Mouse (Mus musculus): ENCODE measurements at regions not wholly inside any gene's neighbourhood (a gene's known extent, or its start where the extent isn't known, plus 50 kb on each side); places are given as distances from the start of the nearest gene placed in this dataset.

DNA sequence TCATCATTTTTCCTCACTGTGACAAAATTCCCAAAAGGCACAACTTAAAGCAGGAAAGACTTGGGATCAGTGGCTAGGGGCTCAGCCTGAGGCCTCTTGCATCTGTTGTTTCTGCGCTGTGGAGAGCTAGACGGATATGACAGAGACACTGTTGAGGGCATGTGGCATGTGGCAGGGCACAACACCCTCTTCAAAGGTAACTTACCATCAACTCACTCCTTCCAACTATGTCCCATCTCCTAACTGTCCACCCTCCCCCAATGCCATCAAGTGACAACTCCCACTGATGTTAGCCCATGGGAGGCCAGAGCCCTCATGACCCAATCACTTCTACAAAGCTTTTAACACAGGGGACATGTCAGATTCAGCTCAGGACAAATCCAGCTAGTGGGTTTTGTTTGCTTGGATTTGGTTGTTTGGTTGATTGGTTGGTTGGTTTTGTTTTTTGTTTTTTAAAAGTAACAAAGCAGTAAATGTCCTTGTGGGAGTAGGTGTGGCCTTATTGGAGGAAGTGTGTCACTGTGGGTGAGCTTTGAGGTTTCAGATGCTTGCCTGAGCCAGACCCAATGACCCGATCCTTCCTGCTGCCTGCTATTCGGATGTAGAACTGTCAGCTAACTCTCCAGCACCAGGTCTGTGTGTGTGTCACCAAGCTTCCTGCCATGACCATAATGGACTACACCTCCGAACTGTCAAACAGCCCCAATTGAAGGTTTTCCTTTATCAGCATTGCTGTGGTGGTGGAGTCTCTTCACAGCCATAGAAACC is 53.2 kb upstream of the Lef1 start:
- DNase-seq: no peak

DNA sequence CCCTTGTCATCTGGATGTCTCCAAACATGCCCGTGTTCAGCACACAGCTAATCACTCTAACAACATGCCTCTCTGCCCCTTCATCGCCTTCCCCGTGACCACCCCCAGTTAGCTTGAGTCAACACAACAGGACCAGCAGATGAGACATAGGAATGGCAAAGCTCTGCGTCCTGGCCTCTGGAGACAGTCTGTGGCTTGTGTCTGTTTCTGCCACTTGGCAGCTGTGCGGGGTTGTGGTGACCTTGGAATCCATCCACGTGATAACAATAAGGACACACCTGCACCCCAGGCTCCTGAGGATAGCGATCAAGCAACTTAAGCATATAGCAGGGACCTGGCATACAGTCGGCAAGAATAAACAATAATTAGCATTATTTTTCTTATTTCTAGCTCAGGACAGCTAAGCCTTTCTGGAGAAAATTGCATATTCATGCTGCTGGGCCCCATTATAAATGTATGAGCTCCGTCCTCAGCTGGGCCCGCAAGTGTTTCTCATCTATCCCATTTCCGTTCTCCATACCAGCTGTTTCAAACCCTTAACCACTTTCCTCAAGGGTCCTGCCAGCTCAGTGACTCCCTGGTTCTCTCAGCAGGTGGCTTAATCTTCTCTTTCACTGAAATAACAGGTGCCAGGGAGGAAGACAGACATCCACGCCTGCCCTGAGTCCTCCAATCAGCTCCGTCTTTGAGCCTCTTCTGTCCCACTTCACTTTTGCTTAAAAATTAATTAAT is 55.9 kb upstream of the Lef1 start:
- no peak for DNase-seq

DNA sequence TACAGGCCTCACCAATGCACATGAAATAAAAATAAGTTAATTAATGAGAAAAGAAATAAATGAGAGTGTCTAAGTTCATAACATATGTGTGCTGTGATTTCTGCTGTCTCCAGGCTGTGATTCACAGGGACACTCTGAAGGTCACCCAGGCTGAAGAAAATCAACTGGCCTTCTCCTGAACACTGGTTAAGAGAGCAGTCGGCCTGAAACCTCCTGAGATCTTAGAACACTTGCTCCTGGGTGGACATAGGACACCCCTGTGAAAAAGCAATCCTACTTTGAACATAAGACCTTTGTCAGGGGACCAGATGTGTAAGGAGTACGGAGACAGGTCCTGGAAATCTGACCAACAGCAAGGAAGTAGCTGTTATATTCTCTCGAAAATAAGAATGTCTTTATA is 62.6 kb upstream of the Lef1 start:
- no peak for DNase-seq

DNA sequence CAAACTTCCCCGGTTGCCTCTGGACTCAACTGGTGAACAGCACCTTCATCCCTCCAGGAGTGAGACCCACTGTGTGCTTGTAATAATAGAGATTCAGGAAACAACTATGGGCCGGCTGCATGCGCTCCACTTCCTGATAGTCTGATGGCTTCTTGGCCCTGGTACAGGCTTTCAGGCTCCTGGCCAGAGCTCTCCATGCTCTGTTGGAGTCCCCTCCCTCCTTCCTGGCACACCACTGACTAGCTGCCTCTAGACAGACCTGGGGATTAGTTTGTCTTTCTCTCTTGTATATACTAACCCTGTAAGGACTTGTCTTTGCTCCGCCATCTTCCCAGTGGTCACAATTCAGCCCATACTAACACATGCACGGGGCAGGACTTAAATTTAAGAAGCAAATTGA is 63.9 kb upstream of the Lef1 start:
- DNase-seq: peak; percentile 28

DNA sequence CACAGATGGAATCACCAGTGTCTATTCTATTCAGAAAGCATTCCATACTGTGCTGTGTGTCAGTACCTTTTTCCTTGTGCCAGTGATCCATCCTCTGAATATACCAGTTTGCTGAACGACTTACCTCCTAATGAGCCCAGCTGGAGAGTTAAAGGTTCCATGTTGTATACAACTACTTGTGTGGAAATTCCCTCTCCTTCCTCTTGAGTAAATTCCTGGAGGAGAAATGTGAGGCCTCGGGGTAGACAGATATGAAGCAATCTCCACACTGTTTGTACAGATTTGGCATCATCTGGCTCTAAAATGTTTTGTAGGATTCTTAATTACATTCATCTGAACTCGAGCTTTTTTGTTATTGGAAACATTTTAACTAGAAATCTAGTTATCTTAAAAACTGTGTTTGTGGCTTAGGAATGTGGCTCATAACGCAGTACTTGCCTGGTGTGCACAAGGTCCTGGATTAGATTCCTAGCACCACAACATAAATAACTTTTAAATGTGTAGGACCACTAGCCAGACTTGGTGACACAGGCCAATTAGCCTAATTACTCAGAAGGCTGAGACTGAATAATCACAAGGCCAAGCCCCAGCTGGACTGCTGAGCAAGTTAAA is 70.0 kb upstream of the Lef1 start:
- DNase-seq: no peak

DNA sequence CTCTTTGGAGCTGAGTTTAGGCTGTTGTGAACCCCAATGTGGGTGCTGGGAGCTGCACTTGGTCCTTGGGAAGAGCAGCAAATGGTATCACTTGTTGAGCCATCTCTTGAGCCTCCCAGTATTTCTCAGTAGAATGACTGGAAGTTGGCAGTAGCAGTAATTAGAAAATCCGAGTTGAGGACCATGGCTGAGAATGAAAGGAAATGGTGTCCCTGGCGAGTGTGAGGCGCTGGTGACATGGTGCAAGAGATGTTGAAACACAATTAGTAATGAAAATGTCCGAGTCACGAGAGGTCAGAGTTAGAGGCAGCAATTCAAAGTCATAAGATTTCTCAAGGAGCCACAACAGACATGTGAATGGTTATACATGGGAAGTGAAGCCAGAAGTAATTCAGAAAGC is 73.2 kb upstream of the Lef1 start:
- DNase-seq: no peak

DNA sequence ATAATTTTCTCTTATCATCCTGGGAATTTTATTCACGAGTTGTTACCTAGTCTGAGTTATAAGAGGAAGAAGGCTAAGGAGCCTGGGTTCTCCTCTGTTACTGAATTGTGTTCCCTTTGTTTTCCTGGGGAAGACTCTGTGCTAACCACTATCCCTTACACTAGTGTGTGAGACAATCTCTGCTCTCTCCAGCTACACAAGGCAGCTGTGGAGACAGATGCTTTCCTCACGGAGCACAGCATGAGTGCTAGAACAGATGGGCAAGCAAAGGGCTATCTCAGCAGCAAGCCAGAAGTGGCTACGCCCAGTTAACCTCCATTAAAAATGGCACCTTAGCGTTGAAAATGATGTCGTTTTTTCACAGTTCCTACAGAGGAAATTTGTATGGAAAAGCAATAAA is 75.5 kb upstream of the Lef1 start:
- no peak for DNase-seq

DNA sequence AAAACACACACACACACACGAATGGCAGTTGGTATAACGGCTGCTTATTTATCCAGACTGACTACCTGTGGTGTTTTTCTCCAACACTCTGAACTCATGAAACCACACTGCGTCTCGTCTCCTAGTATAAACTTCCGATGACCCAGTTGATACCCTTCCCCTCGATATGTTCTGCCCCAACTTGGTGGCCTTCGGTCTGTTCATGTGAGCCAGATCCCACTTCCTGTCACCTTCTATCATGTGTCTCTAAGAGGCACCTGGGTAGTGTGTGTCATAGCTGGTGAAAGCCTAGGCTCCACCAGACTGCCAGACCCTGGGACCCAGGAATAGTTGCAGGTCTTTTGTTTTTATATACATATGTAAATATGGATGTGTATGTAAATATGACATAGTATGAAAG is 83.9 kb upstream of the Lef1 start:
- no peak for DNase-seq

DNA sequence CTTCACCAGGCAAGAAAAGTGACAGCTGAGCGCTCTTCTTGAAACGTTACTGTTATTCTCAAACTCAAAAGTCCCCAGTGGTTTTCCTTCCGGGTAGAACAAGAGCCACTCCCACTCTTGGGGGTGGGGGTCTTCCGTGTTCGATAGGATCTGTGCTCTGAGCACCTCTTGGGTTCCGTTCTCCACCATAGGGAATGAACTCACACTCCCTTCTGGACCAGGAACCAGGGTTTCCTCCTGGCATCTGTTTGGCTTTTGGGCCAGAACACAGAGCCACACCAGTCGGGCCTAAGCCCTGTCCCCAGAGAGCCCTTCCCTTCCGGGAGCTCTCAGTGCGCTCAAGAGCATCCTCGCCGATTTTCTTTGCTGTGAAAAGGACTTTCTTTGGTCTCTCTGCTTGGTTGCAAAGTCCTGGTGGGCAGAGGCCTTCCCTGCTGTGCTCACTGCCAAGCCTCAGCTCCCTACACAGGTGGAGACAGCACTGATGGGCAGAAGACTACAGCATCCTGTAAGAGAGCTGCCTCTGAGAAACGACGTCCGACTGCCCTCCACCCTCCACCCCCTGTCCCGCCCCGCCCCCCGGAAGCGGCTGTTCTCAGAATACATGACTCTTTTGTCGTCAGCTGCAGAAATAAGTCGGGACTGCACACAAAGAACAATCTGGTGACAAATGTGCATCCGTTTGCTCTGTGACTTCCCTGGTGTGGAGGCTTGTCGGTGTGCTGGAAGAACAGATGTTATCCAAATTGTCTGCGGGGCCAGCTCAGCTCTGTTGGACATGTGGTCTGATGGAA is 90.9 kb upstream of the Lef1 start:
- DNase-seq: peak; percentile 3

DNA sequence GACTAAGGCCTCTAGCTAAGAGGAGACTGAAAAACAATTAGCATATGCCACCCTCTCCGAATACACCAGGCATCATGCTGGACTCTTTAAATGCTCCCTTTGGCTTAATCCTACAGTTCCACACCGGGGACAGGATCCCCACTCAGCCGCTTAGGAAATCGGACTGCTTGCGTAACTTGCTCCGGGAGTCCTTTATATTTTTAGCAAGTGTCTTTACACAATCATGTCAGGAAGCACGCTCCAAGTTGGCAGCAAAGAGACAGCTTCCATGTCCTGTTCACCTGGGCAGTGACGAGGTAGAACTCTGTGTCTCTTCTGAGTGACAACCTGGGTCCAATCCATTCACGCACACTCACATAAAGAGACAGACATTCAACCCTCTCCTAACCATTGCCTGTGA is 92.4 kb upstream of the Lef1 start:
- no peak for DNase-seq

DNA sequence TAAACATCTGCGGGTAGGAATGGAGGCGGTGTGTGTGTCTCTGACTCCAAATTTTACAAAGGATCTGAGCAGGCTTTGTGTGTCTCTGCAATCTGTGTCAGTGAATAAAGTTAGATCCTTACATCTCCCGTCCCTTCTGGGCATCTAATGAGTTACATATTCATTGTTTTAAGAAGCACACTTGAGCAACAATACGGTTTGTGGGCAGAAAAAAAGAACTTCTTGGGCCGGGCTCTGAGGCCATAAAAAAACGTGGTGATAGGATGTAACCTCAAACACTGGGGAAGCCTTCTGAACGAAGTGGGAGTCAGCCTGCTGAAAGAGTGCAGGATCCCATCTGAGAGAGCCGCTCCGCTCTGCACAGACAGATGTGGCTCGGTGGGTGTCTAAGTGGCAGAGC is 94.2 kb upstream of the Lef1 start:
- DNase-seq: no peak

DNA sequence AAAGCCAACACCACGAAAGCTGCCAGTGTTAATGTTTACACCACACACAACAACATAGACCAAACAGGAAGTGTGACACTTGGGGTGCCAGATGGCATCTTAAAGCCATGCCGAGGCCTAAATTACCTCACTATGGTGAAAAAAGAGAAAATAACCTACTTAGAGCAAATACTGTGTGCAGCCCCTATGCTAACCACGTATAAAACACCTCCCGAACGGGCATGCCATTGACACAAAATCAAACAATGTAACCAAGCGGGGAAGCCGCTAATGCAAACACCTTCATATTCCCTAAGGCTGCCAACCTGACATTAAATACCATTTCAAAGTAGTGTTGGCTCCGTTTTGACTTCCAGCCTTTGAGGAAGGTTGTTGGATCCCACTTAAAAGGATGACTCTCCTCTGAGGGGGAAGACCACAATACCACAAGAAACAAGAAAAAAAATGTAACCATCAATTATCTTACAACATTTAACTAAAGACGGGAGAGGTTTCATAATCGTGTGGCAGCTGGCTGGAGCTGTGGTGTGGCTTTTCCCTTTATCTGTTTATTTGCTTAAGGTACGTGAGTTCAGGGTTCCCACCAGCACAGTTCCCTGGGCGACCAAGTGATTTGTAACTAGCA is 96.1 kb upstream of the Lef1 start:
- no peak for DNase-seq

DNA sequence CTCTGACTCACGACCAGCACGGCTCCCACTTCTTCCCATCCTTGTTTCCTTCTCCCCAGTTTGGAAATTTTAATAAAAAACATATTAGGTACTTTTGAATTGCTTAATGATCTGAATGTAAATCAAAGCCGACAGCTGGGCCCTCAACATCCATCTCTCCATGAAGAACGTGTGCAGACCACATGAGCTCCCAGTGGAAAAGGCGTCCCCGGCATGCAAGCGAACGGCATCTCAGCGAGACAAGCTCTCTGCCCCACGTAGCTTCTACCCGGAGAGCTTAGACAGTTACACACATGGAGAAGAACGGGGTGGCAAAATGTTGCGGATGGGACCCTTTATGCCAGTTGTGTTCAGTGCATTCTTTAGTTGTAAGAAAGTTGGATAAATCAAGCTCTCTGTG is 109.6 kb upstream of the Lef1 start:
- DNase-seq: no peak

DNA sequence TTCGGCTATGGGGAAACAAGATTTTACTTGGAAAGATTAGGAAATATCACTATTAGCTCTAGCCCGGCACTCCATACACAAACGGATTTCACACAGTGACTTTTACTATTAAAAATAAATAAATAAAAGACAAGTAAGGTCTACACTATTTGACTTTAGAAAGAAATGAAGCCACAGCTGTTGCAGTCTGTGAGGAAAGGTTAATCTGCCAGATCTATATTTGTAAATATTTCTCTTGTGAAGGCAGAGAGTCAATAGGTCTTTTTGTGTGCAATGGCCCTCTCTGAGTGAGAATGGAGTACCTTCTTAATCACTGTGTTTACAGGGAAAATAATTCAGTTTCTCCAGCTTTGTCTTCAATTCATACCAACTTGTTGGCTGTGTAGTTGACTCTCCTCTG is 110.0 kb upstream of the Lef1 start:
- no peak for DNase-seq

DNA sequence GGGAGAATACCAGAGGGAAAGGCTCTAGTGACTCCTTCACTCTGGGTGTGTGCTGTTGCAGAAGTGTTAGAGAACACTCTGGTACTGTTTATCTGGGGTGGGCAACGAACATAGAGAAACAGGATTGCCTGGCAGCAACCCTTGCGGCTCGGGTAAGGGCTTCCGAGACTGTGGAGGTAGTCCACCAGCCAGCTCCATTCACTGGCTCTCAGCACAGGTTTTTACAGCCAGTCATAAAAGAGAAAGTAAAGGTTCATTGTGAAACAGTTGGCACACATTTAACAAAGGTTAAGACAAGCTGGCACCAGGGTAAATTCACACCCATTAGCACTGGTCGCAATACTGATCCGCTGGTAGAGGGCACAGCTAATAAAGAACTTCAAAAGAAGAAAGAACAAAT is 110.5 kb upstream of the Lef1 start:
- no peak for DNase-seq

DNA sequence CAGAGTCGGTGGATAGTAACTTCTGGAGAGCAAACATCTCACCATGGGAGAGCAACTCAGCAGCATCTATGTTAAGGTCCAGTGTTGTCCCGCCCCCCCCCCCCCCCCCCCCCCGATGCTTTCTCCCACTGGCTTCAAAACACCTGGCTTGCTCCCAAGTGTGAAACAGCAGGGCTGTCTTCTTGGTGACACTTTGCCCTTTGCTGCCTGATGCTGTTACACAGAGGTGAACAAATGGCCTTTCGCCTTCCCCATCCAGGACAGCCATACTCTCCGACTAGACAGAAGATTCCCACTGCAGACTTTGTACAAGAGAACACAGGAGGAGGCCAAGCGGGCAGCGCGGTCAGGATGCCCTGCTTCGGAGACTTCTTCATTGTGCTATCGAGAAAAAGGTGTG is 111.8 kb upstream of the Lef1 start:
- DNase-seq: no peak

DNA sequence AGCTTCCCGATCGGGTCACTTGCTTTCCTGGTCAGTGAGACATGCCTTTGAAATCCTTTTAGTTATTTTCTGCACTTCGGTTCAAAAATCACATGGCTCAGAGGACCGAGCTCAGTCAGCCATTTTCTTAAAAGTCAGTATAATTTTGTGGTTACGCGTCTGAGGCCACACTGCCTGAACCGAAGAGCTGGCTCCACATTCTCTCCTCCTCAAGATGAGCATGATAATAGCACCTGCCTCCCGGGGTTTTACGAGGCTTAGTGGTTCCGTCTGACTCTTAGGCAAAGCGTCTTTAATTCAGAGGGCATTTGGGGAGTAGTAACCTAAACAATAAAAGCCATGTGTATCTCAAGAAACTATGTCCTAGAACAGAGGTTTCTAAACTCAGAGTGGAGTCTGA is 113.5 kb upstream of the Lef1 start:
- DNase-seq: no peak

DNA sequence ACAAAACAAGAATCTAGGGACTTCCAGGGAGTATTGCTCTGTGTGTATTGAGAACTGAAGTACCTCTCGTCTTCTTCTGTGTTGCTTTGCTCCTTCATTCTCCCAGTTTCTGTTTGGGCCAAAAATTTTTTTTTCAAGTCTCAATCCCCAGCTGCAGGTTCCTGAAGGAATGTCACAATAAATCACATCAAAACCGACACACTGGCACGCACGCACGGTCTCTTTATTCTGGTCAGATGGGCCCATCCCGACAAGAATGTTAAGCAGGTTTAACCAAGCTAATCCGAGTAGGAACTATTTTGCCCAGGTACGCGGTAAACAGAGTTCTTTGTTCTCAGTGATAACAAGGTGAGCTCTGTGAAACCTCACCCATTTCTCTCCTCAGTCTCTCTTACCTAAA is 118.3 kb upstream of the Lef1 start:
- no peak for DNase-seq

DNA sequence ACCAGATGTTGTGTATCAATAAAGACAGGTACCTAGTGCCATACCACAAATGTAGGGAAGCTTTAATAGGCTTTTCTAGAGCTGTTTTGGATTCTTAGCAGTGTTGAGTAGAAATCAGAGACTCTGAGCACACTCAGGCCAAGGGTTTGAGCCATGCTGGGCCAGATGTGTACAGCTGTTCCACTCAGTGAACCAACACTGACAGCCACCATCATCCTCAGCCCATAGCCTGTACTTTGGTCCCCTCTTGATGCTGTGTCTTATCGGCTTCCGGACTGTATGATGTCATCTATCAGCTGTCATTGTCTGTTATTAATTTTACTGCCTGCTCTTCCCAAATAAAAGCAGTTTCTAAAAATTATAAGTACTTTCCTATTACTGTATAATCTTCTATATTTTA is 123.6 kb upstream of the Lef1 start:
- no peak for DNase-seq

DNA sequence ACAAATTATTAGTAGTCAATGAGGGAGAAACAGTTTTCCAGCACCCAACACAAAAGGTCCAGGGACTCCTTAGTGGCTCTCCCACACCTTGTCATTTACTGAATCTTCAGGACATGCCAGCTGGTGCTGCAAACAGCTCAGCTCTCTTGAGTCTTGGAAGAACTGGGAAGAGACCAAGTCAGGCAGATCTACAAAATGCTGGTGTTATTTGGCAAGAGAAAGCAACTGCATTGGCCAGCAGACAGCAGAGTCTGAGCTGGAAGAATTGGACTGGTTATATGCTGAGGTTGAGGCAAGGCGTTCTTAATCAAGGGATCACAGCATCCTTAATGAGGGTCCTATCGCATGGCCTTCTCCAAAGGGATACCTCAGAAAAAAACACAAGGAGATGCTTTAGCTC is 124.2 kb upstream of the Lef1 start:
- no peak for DNase-seq

DNA sequence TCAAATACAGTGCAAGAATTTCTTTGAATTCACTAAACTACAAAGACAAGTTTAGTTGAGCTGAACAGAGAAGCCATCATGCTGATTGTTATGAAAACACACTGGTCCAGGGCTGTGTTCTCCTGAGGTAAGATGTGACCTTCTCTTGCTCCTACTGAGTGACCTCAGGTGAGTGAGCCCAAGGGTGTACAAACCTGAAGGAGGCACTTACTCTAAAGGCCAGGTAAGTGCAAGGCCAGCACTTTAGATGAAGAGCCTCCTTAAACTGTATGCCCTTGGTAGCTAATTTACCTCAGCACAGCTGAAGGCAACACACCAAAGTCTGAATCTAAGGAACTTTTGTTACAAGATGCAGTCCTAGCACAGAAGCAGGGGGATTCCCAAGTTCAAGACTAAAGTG is 128.7 kb upstream of the Lef1 start:
- DNase-seq: no peak

DNA sequence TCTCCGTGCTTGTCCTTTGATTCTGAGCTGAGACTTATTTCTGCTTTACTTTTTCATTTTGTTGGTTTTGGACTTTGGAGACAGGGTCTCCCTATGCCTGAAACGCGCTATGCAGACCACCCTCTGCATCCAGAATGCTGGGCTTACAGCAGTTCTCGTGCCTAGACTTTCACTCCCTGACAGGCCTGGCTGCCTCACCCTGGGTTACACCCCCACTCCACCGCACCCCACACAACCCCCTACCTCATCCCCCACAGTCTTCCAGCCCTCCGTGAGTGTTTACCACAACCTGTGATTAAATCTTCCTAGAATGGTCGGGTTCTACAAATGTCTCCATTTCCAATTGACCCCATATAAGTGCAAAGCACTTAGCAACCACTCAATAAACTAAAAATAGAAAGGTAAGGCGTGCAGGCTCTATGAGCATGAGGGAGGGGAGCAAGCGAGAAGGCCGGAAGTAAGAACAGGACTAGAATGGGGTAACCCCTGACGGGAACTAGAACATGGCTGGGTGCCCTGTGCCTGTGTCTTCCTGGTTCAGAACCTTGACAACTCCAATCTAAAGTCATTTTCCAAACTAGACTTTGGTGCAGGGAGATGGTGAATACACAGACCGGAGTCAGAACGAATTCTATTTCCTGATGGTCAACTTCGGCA is 131.2 kb upstream of the Lef1 start:
- DNase-seq: no peak
